Mouse (Mus musculus): Measurements from ENCODE around the gene Cenpm. TPM values are rescaled to one million over a fixed set of nuclear protein-coding genes. Genes with fewer than 3 reads are reported as not detected.

Gene Cenpm
- polyA plus RNA-seq, 1 experiment from 2014 or later, result 61.5 TPM

GRCm38 (mm10) chr15:82204680-82205371 lies 39.7 kb downstream of the Cenpm start:
- Histone ChIP-seq H3K36me3 (peaks cover 61% of the 10 kb centered on the region), H3K27me3 (replicated peaks) (peaks cover 75% of the 10 kb centered on the region)

GRCm38 (mm10) chr15:82203611-82204351 lies 40.8 kb downstream of the Cenpm start:
- ATAC-seq (ENCODE audit: extremely low read depth, insufficient number of reproducible peaks, low FRiP score, low TSS enrichment), result no peak
- peaks cover 22% of the 10 kb centered on the region for H3K4me1 ChIP-seq
- peaks cover 71% of the 10 kb centered on the region for H3K36me3 ChIP-seq
- peaks cover 64% of the 10 kb centered on the region for H3K27me3 ChIP-seq (replicated peaks)
- H3K4me2 ChIP-seq, result no peak overlapping the region
- no peak overlapping the region for H3K27ac ChIP-seq (replicated peaks)
- no peaks in the 10 kb centered on the region for H3K9me3 ChIP-seq
- H3K9ac ChIP-seq, result no peak overlapping the region
- WGBS, result 87% methylated on average over 20 of the region's 20 CpGs
- no peak overlapping the region for H3K4me3 ChIP-seq

More at GRCm38 (mm10) chr15:82204680-82205371, 39.7 kb downstream of the Cenpm start:
- ATAC-seq (ENCODE audit: extremely low read depth, insufficient number of reproducible peaks, low FRiP score, low TSS enrichment), result no peak
- no peak overlapping the region for H3K4me2 ChIP-seq
- H3K9me3 ChIP-seq, result no peaks in the 10 kb centered on the region
- 76% methylated on average over 10 of the region's 10 CpGs for WGBS
- H3K4me1 ChIP-seq, result peaks cover 22% of the 10 kb centered on the region
- no peak overlapping the region for H3K4me3 ChIP-seq
- H3K9ac ChIP-seq, result no peak overlapping the region
- no peak overlapping the region for H3K27ac ChIP-seq (replicated peaks)

- H3K27me3 ChIP-seq (replicated peaks), result peaks cover 57% of the 10 kb centered on the region
- no peak for ATAC-seq (ENCODE audit: extremely low read depth, insufficient number of reproducible peaks, low FRiP score, low TSS enrichment)
- 95% methylated on average over 10 of the region's 10 CpGs for WGBS
- peaks cover 78% of the 10 kb centered on the region for H3K36me3 ChIP-seq
- H3K27ac ChIP-seq (replicated peaks), result no peak overlapping the region
- no peaks in the 10 kb centered on the region for H3K9me3 ChIP-seq
- H3K4me1 ChIP-seq, result peaks cover 22% of the 10 kb centered on the region
- H3K4me2 ChIP-seq, result no peak overlapping the region
- H3K4me3 ChIP-seq, result no peak overlapping the region
- no peak overlapping the region for H3K9ac ChIP-seq
Measured at GRCm38 (mm10) chr15:82203090-82203489, 41.5 kb downstream of the Cenpm start.

- WGBS, result 91% methylated on average over 6 of the region's 6 CpGs
- peaks cover 88% of the 10 kb centered on the region for H3K36me3 ChIP-seq
Measured at GRCm38 (mm10) chr15:82202086-82202485, 42.5 kb downstream of the Cenpm start.

GRCm38 (mm10) chr15:82199546-82199945 lies 45.0 kb downstream of the Cenpm start:
- Histone ChIP-seq H3K4me3 (no peak overlapping the region), H3K36me3 (peaks cover 99% of the 10 kb centered on the region), H3K27ac (replicated peaks) (no peak overlapping the region), H3K9ac (no peak overlapping the region), H3K4me1 (no peaks in the 10 kb centered on the region), H3K4me2 (no peak overlapping the region), H3K27me3 (replicated peaks) (peaks cover 22% of the 10 kb centered on the region), H3K9me3 (no peaks in the 10 kb centered on the region)
- ATAC-seq (ENCODE audit: extremely low read depth, insufficient number of reproducible peaks, low FRiP score, low TSS enrichment), result no peak
- WGBS, result 87% methylated on average over 12 of the region's 12 CpGs

More at GRCm38 (mm10) chr15:82202086-82202485, 42.5 kb downstream of the Cenpm start:
- no peak for ATAC-seq (ENCODE audit: extremely low read depth, insufficient number of reproducible peaks, low FRiP score, low TSS enrichment)
- H3K4me2 ChIP-seq, result no peak overlapping the region
- H3K27ac ChIP-seq (replicated peaks), result no peak overlapping the region
- H3K4me1 ChIP-seq, result peaks cover 15% of the 10 kb centered on the region
- no peak overlapping the region for H3K4me3 ChIP-seq
- H3K9ac ChIP-seq, result no peak overlapping the region
- no peaks in the 10 kb centered on the region for H3K9me3 ChIP-seq
- peaks cover 47% of the 10 kb centered on the region for H3K27me3 ChIP-seq (replicated peaks)

GRCm38 (mm10) chr15:82198342-82198741 lies 46.2 kb downstream of the Cenpm start:
- WGBS, result 86% methylated on average over 7 of the region's 7 CpGs
- no peak for ATAC-seq (ENCODE audit: extremely low read depth, insufficient number of reproducible peaks, low FRiP score, low TSS enrichment)
- no peak overlapping the region for H3K4me2 ChIP-seq
- H3K4me3 ChIP-seq, result no peak overlapping the region
- H3K36me3 ChIP-seq, result peaks cover 99% of the 10 kb centered on the region
- H3K4me1 ChIP-seq, result no peaks in the 10 kb centered on the region
- no peak overlapping the region for H3K9ac ChIP-seq
- no peaks in the 10 kb centered on the region for H3K9me3 ChIP-seq
- H3K27ac ChIP-seq (replicated peaks), result no peak overlapping the region
- H3K27me3 ChIP-seq (replicated peaks), result peaks cover 10% of the 10 kb centered on the region; the same call in 1 of the 2 replicates

GRCm38 (mm10) chr15:82197937-82198336 lies 46.6 kb downstream of the Cenpm start:
- Histone ChIP-seq H3K4me1 (no peaks in the 10 kb centered on the region), H3K9ac (no peak overlapping the region), H3K27me3 (replicated peaks) (peaks cover 6% of the 10 kb centered on the region; the same call in 1 of the 2 replicates), H3K4me2 (no peak overlapping the region), H3K27ac (replicated peaks) (no peak overlapping the region), H3K9me3 (no peaks in the 10 kb centered on the region), H3K36me3 (peaks cover 99% of the 10 kb centered on the region), H3K4me3 (no peak overlapping the region)
- no peak for ATAC-seq (ENCODE audit: extremely low read depth, insufficient number of reproducible peaks, low FRiP score, low TSS enrichment)
- WGBS, result 92% methylated on average over 11 of the region's 11 CpGs

GRCm38 (mm10) chr15:82197246-82197750 lies 47.2 kb downstream of the Cenpm start:
- Histone ChIP-seq H3K9ac (no peak overlapping the region), H3K4me3 (no peak overlapping the region), H3K4me1 (no peaks in the 10 kb centered on the region), H3K4me2 (no peak overlapping the region), H3K27me3 (replicated peaks) (0 out of 2 replicates have a peak, but pooled peaks cover 8% of the 10 kb centered on the region), H3K27ac (replicated peaks) (no peak overlapping the region), H3K36me3 (peaks cover 99% of the 10 kb centered on the region), H3K9me3 (no peaks in the 10 kb centered on the region)
- 92% methylated on average over 10 of the region's 10 CpGs for WGBS
- no peak for ATAC-seq (ENCODE audit: extremely low read depth, insufficient number of reproducible peaks, low FRiP score, low TSS enrichment)

- Histone ChIP-seq H3K4me1 (no peaks in the 10 kb centered on the region), H3K27me3 (replicated peaks) (0 out of 2 replicates have a peak, but pooled peaks cover 4% of the 10 kb centered on the region), H3K9me3 (no peaks in the 10 kb centered on the region), H3K36me3 (peaks cover 99% of the 10 kb centered on the region), H3K4me2 (no peak overlapping the region), H3K9ac (no peak overlapping the region), H3K27ac (replicated peaks) (no peak overlapping the region), H3K4me3 (no peak overlapping the region)
- WGBS, result 88% methylated on average over 12 of the region's 12 CpGs
- ATAC-seq (ENCODE audit: extremely low read depth, insufficient number of reproducible peaks, low FRiP score, low TSS enrichment), result no peak
Measured at GRCm38 (mm10) chr15:82196300-82196699, 48.2 kb downstream of the Cenpm start.

GRCm38 (mm10) chr15:82192617-82193016 lies 51.9 kb downstream of the Cenpm start:
- H3K27me3 ChIP-seq (replicated peaks), result peaks cover 13% of the 10 kb centered on the region; the same call in 1 of the 2 replicates
- no peak for ATAC-seq (ENCODE audit: extremely low read depth, insufficient number of reproducible peaks, low FRiP score, low TSS enrichment)
- peaks cover 7% of the 10 kb centered on the region for H3K4me1 ChIP-seq
- no peak overlapping the region for H3K27ac ChIP-seq (replicated peaks)
- H3K36me3 ChIP-seq, result peaks cover 96% of the 10 kb centered on the region
- H3K9me3 ChIP-seq, result no peaks in the 10 kb centered on the region
- no peak overlapping the region for H3K9ac ChIP-seq
- no peak overlapping the region for H3K4me2 ChIP-seq
- H3K4me3 ChIP-seq, result no peak overlapping the region
- 72% methylated on average over 8 of the region's 8 CpGs for WGBS

GRCm38 (mm10) chr15:82188481-82189240 lies 55.9 kb downstream of the Cenpm start:
- Histone ChIP-seq H3K27ac (replicated peaks) (no peak overlapping the region), H3K36me3 (peaks cover 87% of the 10 kb centered on the region), H3K27me3 (replicated peaks) (peaks cover 22% of the 10 kb centered on the region; the same call in 1 of the 2 replicates), H3K4me3 (no peak overlapping the region), H3K4me1 (peaks cover 44% of the 10 kb centered on the region), H3K9me3 (no peaks in the 10 kb centered on the region), H3K4me2 (no peak overlapping the region), H3K9ac (no peak overlapping the region)
- WGBS, result 91% methylated on average over 10 of the region's 10 CpGs
- no peak for ATAC-seq (ENCODE audit: extremely low read depth, insufficient number of reproducible peaks, low FRiP score, low TSS enrichment)

All from heart, embryonic 13.5 days (tissue).